Mouse (Mus musculus): ENCODE measurements around the gene Slc7a5. TPM values are rescaled to one million over a fixed set of nuclear protein-coding genes. Genes with fewer than 3 reads are reported as not detected.
A peak's percentile ranks its signal among the peaks of the same experiment; 100 is the strongest.

Gene Slc7a5
- polyA plus RNA-seq, 1 experiment from 2014 or later = 8.9 TPM

DNA sequence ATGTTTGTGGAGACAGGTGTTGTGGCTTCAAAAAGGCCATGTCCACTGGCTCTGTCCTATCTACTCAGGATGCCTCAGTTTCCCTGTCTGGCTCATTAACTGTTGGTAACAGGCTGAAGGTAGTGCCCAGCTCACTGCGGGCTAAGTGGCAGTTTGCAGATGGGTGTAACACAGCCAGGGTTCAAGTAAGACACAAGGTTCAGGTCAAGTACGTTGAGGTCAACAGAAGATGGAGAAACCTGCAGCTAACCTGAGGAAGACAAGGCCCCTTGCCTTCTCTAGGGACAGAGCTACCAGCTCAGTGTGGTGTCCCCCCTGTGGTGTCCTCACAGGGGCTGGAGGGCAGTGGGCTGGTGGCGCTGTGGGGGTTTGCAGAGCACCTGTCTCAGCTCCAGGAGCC is 27.8 kb downstream of the Slc7a5 start:
- H3K36me3 ChIP-seq (ENCODE audit: control insufficient read depth, insufficient read depth, low read length) = peaks cover 14% of the 10 kb centered on the region
- WGBS = 95% methylated on average over 3 of the region's 3 CpGs
- no peaks in the 10 kb centered on the region for H3K4me1 ChIP-seq (replicated peaks; ENCODE audit: control insufficient read depth, insufficient read depth)
- no peak overlapping the region for H3K9ac ChIP-seq (ENCODE audit: low read length)
- H3K4me2 ChIP-seq (replicated peaks; ENCODE audit: low read depth) = no peak overlapping the region
- TF ChIP-seq CTCF (IDR thresholded peaks at IDR 0.05; ENCODE audit: low read depth) = no peak
- TF ChIP-seq EP300 (optimal IDR thresholded peaks at IDR 0.05) = no peak
- H3K9me3 ChIP-seq (ENCODE audit: control insufficient read depth, low read length) = no peaks in the 10 kb centered on the region
- H3K4me3 ChIP-seq (ENCODE audit: low read depth, low read length) = no peak overlapping the region
- H3K27ac ChIP-seq (replicated peaks) = no peak overlapping the region
- H3K27me3 ChIP-seq (ENCODE audit: control insufficient read depth, insufficient read depth, low read length) = no peaks in the 10 kb centered on the region
- ATAC-seq (ENCODE audit: low FRiP score, low TSS enrichment) = no peak
- DNase-seq (ENCODE audit: low spot score) = no peak

DNA sequence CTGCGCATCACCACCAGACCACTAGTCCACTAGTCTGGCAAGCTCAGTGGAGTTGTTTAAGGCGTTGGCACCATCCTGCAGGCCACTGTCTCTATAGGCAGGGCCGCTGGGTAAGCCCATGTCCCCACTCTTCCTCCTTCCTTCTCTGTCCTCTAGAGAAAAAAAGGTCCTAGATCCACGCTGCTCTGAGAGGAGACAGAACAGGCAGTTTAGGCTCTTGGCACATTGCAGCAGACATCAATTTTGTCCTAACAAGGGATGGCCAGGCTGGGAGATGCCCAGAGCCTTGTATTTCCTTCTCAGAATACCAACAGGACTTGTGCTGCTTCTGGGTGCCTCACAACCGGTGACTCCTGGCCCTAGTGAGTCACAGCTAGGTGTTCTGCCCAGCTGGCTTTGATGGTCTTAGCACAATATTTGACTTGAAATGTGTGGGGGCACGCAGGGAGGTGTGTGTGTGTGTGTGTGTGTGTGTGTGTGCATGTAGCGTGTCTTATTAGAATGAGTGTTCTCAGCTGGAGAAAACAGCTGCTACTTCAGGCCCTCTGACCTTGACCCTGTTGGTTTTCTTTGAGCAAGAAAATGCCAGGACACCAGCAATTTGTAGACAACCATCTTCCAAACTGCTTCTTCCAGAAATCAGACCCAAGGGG is 29.5 kb downstream of the Slc7a5 start:
- Histone ChIP-seq H3K9me3 (ENCODE audit: control insufficient read depth, low read length) (no peaks in the 10 kb centered on the region), H3K27ac (replicated peaks) (no peak overlapping the region), H3K27me3 (ENCODE audit: control insufficient read depth, insufficient read depth, low read length) (no peaks in the 10 kb centered on the region), H3K9ac (ENCODE audit: low read length) (no peak overlapping the region), H3K4me1 (replicated peaks; ENCODE audit: control insufficient read depth, insufficient read depth) (no peaks in the 10 kb centered on the region), H3K4me3 (ENCODE audit: low read depth, low read length) (no peak overlapping the region), H3K4me2 (replicated peaks; ENCODE audit: low read depth) (no peak overlapping the region), H3K36me3 (ENCODE audit: control insufficient read depth, insufficient read depth, low read length) (peaks cover 5% of the 10 kb centered on the region)
- WGBS = 62% methylated on average over 7 of the region's 7 CpGs
- no peak for ATAC-seq (ENCODE audit: low FRiP score, low TSS enrichment)
- TF ChIP-seq CTCF (IDR thresholded peaks at IDR 0.05; ENCODE audit: low read depth) = no peak
- TF ChIP-seq EP300 (optimal IDR thresholded peaks at IDR 0.05) = no peak
- no peak for DNase-seq (ENCODE audit: low spot score)

GRCm38 (mm10) chr8:121877212-121877611 is 30.3 kb downstream of the Slc7a5 start:
- no peak overlapping the region for H3K4me2 ChIP-seq (replicated peaks; ENCODE audit: low read depth)
- no peaks in the 10 kb centered on the region for H3K36me3 ChIP-seq (ENCODE audit: control insufficient read depth, insufficient read depth, low read length)
- H3K4me3 ChIP-seq (ENCODE audit: low read depth, low read length) = no peak overlapping the region
- H3K27ac ChIP-seq (replicated peaks) = no peak overlapping the region
- DNase-seq (ENCODE audit: low spot score) = no peak
- no peaks in the 10 kb centered on the region for H3K27me3 ChIP-seq (ENCODE audit: control insufficient read depth, insufficient read depth, low read length)
- no peak for ATAC-seq (ENCODE audit: low FRiP score, low TSS enrichment)
- 51% methylated on average over 5 of the region's 5 CpGs for WGBS
- H3K9me3 ChIP-seq (ENCODE audit: control insufficient read depth, low read length) = no peaks in the 10 kb centered on the region
- TF ChIP-seq CTCF (IDR thresholded peaks at IDR 0.05; ENCODE audit: low read depth) (no peak), EP300 (optimal IDR thresholded peaks at IDR 0.05) (no peak)
- H3K4me1 ChIP-seq (replicated peaks; ENCODE audit: control insufficient read depth, insufficient read depth) = no peaks in the 10 kb centered on the region; the same call in 1 of the 2 replicates
- no peak overlapping the region for H3K9ac ChIP-seq (ENCODE audit: low read length)

- no peak overlapping the region for H3K9ac ChIP-seq (ENCODE audit: low read length)
- H3K27me3 ChIP-seq (ENCODE audit: control insufficient read depth, insufficient read depth, low read length) = no peaks in the 10 kb centered on the region
- H3K36me3 ChIP-seq (ENCODE audit: control insufficient read depth, insufficient read depth, low read length) = no peaks in the 10 kb centered on the region
- H3K4me2 ChIP-seq (replicated peaks; ENCODE audit: low read depth) = no peak overlapping the region
- no peaks in the 10 kb centered on the region; the same call in 1 of the 2 replicates for H3K4me1 ChIP-seq (replicated peaks; ENCODE audit: control insufficient read depth, insufficient read depth)
- TF ChIP-seq EP300 (optimal IDR thresholded peaks at IDR 0.05) = no peak
- no peak for TF ChIP-seq CTCF (IDR thresholded peaks at IDR 0.05; ENCODE audit: low read depth)
- H3K9me3 ChIP-seq (ENCODE audit: control insufficient read depth, low read length) = no peaks in the 10 kb centered on the region
- no peak for ATAC-seq (ENCODE audit: low FRiP score, low TSS enrichment)
- 72% methylated on average over 9 of the region's 9 CpGs for WGBS
- 0 out of 2 replicates have a peak overlapping the region, but pooled peaks have one; percentile 13 for H3K27ac ChIP-seq (replicated peaks)
- DNase-seq (ENCODE audit: low spot score) = no peak
- no peak overlapping the region for H3K4me3 ChIP-seq (ENCODE audit: low read depth, low read length)
These were observed 32.0 kb downstream of the Slc7a5 start for GRCm38 (mm10) chr8:121875517-121875916.

GRCm38 (mm10) chr8:121875045-121875444 is 32.4 kb downstream of the Slc7a5 start:
- Histone ChIP-seq H3K27me3 (ENCODE audit: control insufficient read depth, insufficient read depth, low read length) (no peaks in the 10 kb centered on the region), H3K36me3 (ENCODE audit: control insufficient read depth, insufficient read depth, low read length) (no peaks in the 10 kb centered on the region), H3K4me1 (replicated peaks; ENCODE audit: control insufficient read depth, insufficient read depth) (no peaks in the 10 kb centered on the region; the same call in 1 of the 2 replicates), H3K27ac (replicated peaks) (0 out of 2 replicates have a peak overlapping the region, but pooled peaks have one; percentile 13), H3K4me3 (ENCODE audit: low read depth, low read length) (no peak overlapping the region), H3K4me2 (replicated peaks; ENCODE audit: low read depth) (no peak overlapping the region), H3K9ac (ENCODE audit: low read length) (no peak overlapping the region), H3K9me3 (ENCODE audit: control insufficient read depth, low read length) (no peaks in the 10 kb centered on the region)
- 29% methylated on average over 3 of the region's 3 CpGs for WGBS
- no peak for ATAC-seq (ENCODE audit: low FRiP score, low TSS enrichment)
- DNase-seq (ENCODE audit: low spot score) = no peak
- TF ChIP-seq CTCF (IDR thresholded peaks at IDR 0.05; ENCODE audit: low read depth) = no peak
- no peak for TF ChIP-seq EP300 (optimal IDR thresholded peaks at IDR 0.05)

GRCm38 (mm10) chr8:121874031-121874430 is 33.5 kb downstream of the Slc7a5 start:
- H3K9me3 ChIP-seq (ENCODE audit: control insufficient read depth, low read length) = no peaks in the 10 kb centered on the region
- H3K4me3 ChIP-seq (ENCODE audit: low read depth, low read length) = no peak overlapping the region
- H3K4me2 ChIP-seq (replicated peaks; ENCODE audit: low read depth) = no peak overlapping the region
- peak overlapping the region; percentile 45; the same call in 1 of the 2 replicates for H3K27ac ChIP-seq (replicated peaks)
- peak; percentile 79 for DNase-seq (ENCODE audit: low spot score)
- H3K36me3 ChIP-seq (ENCODE audit: control insufficient read depth, insufficient read depth, low read length) = no peaks in the 10 kb centered on the region
- H3K27me3 ChIP-seq (ENCODE audit: control insufficient read depth, insufficient read depth, low read length) = no peaks in the 10 kb centered on the region
- peak; percentile 64 for ATAC-seq (ENCODE audit: low FRiP score, low TSS enrichment)
- TF ChIP-seq CTCF (IDR thresholded peaks at IDR 0.05; ENCODE audit: low read depth) (peak; percentile 95), EP300 (optimal IDR thresholded peaks at IDR 0.05) (no peak)
- H3K9ac ChIP-seq (ENCODE audit: low read length) = no peak overlapping the region
- H3K4me1 ChIP-seq (replicated peaks; ENCODE audit: control insufficient read depth, insufficient read depth) = no peaks in the 10 kb centered on the region; the same call in 1 of the 2 replicates
- WGBS = 43% methylated on average over 9 of the region's 9 CpGs

All from stomach, postnatal 0 days (tissue).